Mouse (Mus musculus) embryonic facial prominence, embryonic 12.5 days (tissue): ENCODE data around the gene Macrod2. TPM values are rescaled to one million over a fixed set of nuclear protein-coding genes. Genes with fewer than 3 reads are reported as not detected.

Source experiments
- ATAC-seq: fragments of 200-750 bp; cut with Nextera tagmentation; 2 replicates; pipeline ENCODE4 v1.8.0; 2017; ENCODE audit not compliant: insufficient number of reproducible peaks, insufficient read depth, low FRiP score, low TSS enrichment
- H3K27ac ChIP-seq: fragments of 300-500 bp; sonication (generic); 2 replicates; pipeline ENCODE4 v1.5.1; 2016; ENCODE audit warnings: mild to moderate bottlenecking
- H3K27me3 ChIP-seq: fragments of 300-500 bp; sonication (generic); 2 replicates; pipeline ENCODE4 v1.6.1; 2016; ENCODE audit warnings: mild to moderate bottlenecking, moderate library complexity
- H3K36me3 ChIP-seq: fragments of 300-500 bp; sonication (generic); 2 replicates; pipeline ENCODE4 v1.6.1; 2016; ENCODE audit warnings: mild to moderate bottlenecking
- H3K4me1 ChIP-seq: fragments of 300-500 bp; sonication (generic); 2 replicates; pipeline ENCODE4 v1.6.1; 2016
- H3K4me2 ChIP-seq: fragments of 300-500 bp; sonication (generic); replicated peaks from 2 replicates; pipeline ENCODE4 v1.6.1; 2016; ENCODE audit warnings: mild to moderate bottlenecking, moderate library complexity
- H3K4me3 ChIP-seq: fragments of 300-500 bp; sonication (generic); 2 replicates; pipeline ENCODE4 v1.5.1; 2016; ENCODE audit warnings: mild to moderate bottlenecking
- H3K9ac ChIP-seq: fragments of 300-500 bp; sonication (generic); 2 replicates; pipeline ENCODE4 v1.6.1; 2016; ENCODE audit warnings: mild to moderate bottlenecking, moderate library complexity
- H3K9me3 ChIP-seq: fragments of 300-500 bp; sonication (generic); 2 replicates; pipeline ENCODE4 v1.6.1; 2016; ENCODE audit warnings: mild to moderate bottlenecking, moderate library complexity
- WGBS: fragments of 180-500 bp; shearing (Covaris S2); methylation state at CpG from one replicate; pipeline ENCODE4 v1.1.7; 2016; 5-methylcytosine and 5-hydroxymethylcytosine counted together
- polyA plus RNA-seq: library from polyadenylated mRNA; unstranded; fragments of >200 nt; fragmentation: Nextera tagmentation; extraction: Ambion mirVana; gene quantifications from 2 replicates; pipeline ENCODE4 v1.2.1, GENCODE M21; 2016

The Macrod2 gene
- polyA plus RNA-seq, 1 experiment from 2014 or later: 39.6 TPM

DNA sequence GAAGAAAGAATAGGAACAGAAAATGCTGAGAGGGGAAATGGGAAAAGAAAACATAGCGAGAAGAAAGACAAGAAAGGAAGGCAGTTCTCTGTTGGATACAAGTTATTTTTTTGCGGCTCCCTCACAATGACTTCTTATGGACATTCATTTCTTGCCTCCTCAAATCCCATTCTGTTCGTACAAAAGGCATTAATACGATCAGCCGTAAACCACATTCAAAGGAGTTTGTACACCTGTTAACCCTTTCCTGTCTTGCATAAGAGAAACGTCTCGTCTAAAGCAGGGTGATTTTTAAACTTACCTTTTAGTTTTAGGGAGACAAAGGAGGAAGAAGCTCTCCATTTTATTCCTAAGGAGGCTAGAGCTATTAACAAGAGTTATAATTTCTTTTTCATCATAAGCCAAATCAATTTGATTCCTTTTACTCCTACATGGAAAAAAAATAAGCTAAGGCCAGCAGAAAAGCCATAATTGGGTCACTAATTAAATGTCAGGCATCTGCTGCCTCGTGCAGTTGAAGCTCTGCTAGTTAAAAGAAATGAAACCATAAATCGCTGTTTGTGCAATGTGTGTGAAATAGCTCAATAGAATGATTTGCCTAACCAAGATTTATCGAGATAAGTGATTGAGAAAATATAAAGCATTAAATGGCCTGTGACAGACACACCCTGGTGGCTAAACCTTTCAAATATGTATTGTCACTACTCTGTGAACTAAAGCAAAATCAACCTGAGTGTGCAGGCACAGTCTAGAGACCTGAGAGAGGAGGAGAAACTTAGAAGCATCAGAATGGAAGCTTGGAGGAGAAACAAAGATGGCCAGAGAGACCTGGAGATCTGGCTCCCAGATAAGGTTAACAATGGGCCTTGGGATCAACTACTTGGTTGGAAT lies 1635.9 kb downstream of the Macrod2 start:
- no peaks in the 10 kb centered on the region for H3K9me3 ChIP-seq
- H3K27ac ChIP-seq: no peak overlapping the region
- H3K4me2 ChIP-seq: no peak overlapping the region
- WGBS: 51% methylated on average over 10 of the region's 10 CpGs
- no peak overlapping the region for H3K4me3 ChIP-seq
- H3K27me3 ChIP-seq: no peaks in the 10 kb centered on the region
- no peaks in the 10 kb centered on the region for H3K36me3 ChIP-seq
- no peak overlapping the region for H3K9ac ChIP-seq
- ATAC-seq: no peak
- no peaks in the 10 kb centered on the region for H3K4me1 ChIP-seq

DNA sequence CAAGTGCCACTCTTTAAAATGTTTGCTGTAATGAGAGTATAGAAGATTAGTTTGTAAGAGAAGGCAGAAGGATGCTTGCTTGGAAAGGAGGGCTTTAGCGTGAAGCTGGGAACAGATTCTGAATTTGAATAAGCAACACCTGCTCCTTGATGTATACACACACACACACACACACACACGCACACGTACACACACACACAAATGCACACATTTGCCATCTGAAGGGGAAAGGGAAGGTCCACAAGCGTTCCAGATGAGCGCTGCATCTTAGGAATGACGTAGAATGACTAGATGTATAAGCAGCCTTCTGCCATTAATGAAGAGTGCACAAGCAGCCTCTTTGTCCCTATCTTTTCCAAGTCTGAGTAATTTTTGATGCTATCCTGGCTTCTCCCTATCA lies 1660.5 kb downstream of the Macrod2 start:
- 90% methylated on average over 6 of the region's 6 CpGs for WGBS
- Histone ChIP-seq H3K9me3 (no peaks in the 10 kb centered on the region), H3K9ac (no peak overlapping the region), H3K4me3 (no peak overlapping the region), H3K27ac (no peak overlapping the region), H3K4me2 (no peak overlapping the region), H3K36me3 (no peaks in the 10 kb centered on the region), H3K27me3 (no peaks in the 10 kb centered on the region), H3K4me1 (peaks cover 8% of the 10 kb centered on the region)
- no peak for ATAC-seq

DNA sequence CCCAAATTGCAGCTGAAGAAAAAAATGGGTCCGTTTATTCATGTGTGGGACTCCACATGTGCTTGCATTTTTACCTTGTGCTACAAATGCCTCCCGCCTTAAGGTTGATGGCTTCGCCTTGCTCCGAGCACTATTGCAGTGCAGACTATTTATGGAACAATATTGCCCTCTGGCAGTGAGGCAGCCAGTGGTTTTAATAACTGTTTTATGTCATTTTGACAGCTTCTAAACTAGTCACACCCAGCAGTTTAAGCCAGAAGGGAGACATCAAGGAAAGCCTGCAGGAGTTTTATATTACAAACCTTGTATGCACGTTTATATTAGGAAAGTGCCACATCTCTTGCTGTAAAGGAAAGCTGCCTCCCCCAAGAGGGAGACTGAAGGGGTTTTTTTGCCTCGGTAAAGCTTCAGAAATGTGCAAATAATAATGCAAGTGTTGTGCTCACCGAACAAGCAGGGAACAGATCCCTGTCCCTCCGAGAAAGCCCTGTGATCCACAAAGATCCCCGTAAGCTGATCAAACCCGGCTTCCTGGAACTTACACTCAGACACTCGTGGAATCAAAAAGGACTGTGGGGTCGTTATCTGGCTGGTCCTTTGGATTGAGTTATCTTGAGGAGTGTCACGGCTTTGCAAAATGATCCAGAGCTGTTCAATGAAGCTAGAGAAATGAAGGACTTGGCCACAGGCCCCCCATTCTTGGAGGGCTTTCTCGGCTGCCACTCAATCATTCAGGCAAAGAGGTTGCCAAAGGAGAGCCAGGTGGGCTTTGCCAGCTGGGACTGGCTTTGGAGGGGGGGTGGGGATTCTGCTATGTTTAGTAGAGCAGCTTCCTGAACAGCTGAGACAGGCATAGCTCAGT lies 1663.0 kb downstream of the Macrod2 start:
- Histone ChIP-seq H3K4me3 (no peak overlapping the region), H3K27me3 (no peaks in the 10 kb centered on the region), H3K27ac (peak overlapping the region; percentile 59), H3K9ac (no peak overlapping the region), H3K36me3 (no peaks in the 10 kb centered on the region), H3K4me1 (peaks cover 8% of the 10 kb centered on the region), H3K9me3 (no peaks in the 10 kb centered on the region), H3K4me2 (peak overlapping the region; percentile 18)
- ATAC-seq: peak; percentile 74; the same call in 1 of the 2 replicates
- WGBS: 22% methylated on average over 14 of the region's 14 CpGs

DNA sequence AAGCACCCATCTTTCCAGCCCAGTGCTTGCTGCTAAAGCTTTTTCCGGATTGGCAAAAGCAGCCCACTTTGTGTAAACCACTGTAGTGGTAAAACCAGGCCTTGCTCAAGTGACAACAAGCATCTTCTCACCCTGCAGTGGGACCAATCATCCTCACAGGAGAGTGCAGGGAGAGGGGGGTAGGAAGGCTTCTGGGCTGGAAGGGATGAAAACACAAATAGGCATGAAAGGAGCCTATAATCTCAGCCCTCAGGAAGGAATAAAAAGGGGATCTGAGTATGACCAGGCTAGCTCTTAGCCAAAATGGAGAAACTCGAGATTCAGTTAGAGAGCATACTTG lies 1663.6 kb downstream of the Macrod2 start:
- H3K4me1 ChIP-seq: peaks cover 8% of the 10 kb centered on the region
- peak overlapping the region; percentile 18; the same call in 1 of the 2 replicates for H3K4me2 ChIP-seq
- no peak; the same call in 1 of the 2 replicates for ATAC-seq
- H3K9me3 ChIP-seq: no peaks in the 10 kb centered on the region
- H3K4me3 ChIP-seq: no peak overlapping the region
- WGBS: 39% methylated on average over 2 of the region's 2 CpGs
- no peaks in the 10 kb centered on the region for H3K27me3 ChIP-seq
- H3K9ac ChIP-seq: no peak overlapping the region
- peak overlapping the region; percentile 59 for H3K27ac ChIP-seq
- H3K36me3 ChIP-seq: no peaks in the 10 kb centered on the region

DNA sequence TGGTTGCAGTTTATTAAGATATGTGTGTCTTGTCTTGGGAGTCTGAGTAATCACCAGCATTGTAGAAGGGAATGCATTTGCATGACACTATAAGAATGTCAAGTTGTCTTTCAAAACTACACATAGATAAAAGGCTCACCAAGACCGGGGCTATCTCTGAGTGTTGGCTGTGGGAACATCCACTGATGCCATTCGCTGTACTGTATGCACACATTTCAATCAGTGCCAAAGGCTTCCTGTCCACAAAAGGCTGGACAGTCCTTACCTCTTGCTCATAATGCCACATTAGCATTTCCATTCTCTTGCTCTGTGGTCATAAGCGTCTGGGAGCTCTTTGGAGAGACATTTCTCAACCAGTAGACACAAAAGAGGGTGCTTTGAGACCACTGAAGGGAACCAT lies 1713.8 kb downstream of the Macrod2 start:
- Histone ChIP-seq H3K9me3 (no peaks in the 10 kb centered on the region), H3K9ac (no peak overlapping the region), H3K36me3 (no peaks in the 10 kb centered on the region), H3K27me3 (no peaks in the 10 kb centered on the region), H3K4me1 (no peaks in the 10 kb centered on the region), H3K4me2 (no peak overlapping the region), H3K4me3 (no peak overlapping the region), H3K27ac (no peak overlapping the region)
- 81% methylated on average over 3 of the region's 3 CpGs for WGBS
- no peak for ATAC-seq

DNA sequence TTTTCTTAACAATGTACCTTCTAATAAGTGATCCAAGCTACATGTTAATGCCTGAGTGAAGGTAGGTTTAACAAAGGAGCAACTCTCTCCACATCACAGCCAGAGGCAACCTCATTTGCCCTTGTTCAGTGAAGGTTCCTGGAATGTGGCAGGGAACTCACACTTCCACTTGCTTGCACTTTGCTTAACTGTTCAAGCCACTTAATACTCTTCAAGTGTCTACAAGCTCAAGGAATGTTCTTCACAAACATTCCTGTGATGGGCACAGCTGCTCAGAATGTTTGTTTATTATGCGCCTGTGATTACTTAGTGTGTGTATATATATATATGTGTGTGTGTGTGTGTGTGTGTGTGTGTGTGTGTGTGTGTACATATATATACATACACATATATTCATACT lies 1721.5 kb downstream of the Macrod2 start:
- H3K4me2 ChIP-seq: no peak overlapping the region
- H3K9ac ChIP-seq: no peak overlapping the region
- no peaks in the 10 kb centered on the region for H3K27me3 ChIP-seq
- H3K9me3 ChIP-seq: no peaks in the 10 kb centered on the region
- H3K27ac ChIP-seq: no peak overlapping the region
- no peak for ATAC-seq
- no peak overlapping the region for H3K4me3 ChIP-seq
- no peaks in the 10 kb centered on the region for H3K4me1 ChIP-seq
- no peaks in the 10 kb centered on the region for H3K36me3 ChIP-seq
- WGBS: 88% methylated on average over 1 of the region's 1 CpGs

DNA sequence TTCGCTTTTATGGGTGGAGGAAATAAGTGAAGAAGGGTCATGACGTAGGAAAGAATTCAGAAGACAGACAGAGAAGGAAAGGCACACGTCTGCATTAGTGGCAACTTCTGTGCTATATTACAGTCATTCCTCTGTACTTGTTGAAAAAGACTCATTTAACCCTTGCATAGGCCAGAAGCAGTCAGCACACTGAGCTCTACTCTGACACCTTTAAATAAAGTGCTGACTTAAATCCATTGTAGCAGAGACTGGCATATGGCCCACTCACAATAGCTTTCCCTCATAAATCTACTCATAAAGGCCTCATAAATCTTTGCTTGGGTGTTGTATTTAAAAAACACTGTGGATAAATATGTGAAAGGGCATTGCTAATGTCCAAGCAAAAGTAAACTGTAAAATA lies 1733.0 kb downstream of the Macrod2 start:
- H3K4me2 ChIP-seq: no peak overlapping the region
- H3K27me3 ChIP-seq: no peaks in the 10 kb centered on the region
- WGBS: 68% methylated on average over 3 of the region's 3 CpGs
- H3K4me3 ChIP-seq: no peak overlapping the region
- no peak overlapping the region for H3K27ac ChIP-seq
- H3K9me3 ChIP-seq: no peaks in the 10 kb centered on the region
- no peak for ATAC-seq
- H3K9ac ChIP-seq: no peak overlapping the region
- H3K4me1 ChIP-seq: no peaks in the 10 kb centered on the region
- H3K36me3 ChIP-seq: no peaks in the 10 kb centered on the region

DNA sequence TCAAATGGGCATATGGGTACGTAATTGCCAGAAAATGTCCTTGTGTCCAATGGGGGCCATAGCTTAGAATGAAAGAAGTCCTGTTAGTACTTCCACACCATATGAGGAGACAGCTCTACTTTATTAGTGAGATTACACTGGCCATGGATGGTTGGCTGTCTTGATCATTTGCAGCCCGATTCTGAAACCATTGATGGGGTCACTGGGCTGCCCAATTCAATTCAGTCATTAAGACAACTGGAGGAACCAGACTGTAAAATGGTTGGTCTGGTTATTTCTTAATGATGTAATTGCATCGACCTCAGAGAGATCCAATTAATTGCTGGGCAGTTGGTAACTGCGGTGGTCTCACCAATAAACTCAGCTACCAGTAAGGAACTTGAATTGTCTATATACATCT lies 1734.1 kb downstream of the Macrod2 start:
- no peaks in the 10 kb centered on the region for H3K27me3 ChIP-seq
- H3K4me1 ChIP-seq: no peaks in the 10 kb centered on the region
- H3K27ac ChIP-seq: no peak overlapping the region
- 85% methylated on average over 4 of the region's 4 CpGs for WGBS
- no peak overlapping the region for H3K9ac ChIP-seq
- H3K36me3 ChIP-seq: no peaks in the 10 kb centered on the region
- no peak overlapping the region for H3K4me2 ChIP-seq
- no peak overlapping the region for H3K4me3 ChIP-seq
- ATAC-seq: no peak
- H3K9me3 ChIP-seq: no peaks in the 10 kb centered on the region

DNA sequence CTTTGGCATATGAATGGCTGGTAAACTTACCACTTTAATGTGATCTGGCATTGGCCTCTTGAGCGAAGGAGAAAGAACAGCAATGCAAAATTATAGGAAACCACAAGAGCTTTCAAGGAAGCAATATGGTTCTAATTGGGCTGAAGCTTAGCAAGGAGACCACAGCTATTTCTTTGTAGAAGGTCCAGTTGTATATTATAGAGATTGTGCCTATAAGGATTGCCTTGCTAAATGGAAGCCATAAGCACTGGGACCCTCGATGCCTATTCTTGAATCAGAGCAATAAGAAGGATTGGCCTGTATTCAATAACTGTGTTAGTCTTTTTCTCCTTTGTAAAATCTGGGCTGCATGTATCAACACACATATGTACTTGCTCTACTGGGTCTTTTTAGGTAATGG lies 1754.2 kb downstream of the Macrod2 start:
- H3K9ac ChIP-seq: no peak overlapping the region
- H3K4me1 ChIP-seq: no peaks in the 10 kb centered on the region
- 61% methylated on average over 2 of the region's 2 CpGs for WGBS
- ATAC-seq: no peak
- H3K4me2 ChIP-seq: no peak overlapping the region
- H3K27ac ChIP-seq: no peak overlapping the region
- no peaks in the 10 kb centered on the region for H3K9me3 ChIP-seq
- H3K4me3 ChIP-seq: no peak overlapping the region
- H3K36me3 ChIP-seq: no peaks in the 10 kb centered on the region
- no peaks in the 10 kb centered on the region for H3K27me3 ChIP-seq

DNA sequence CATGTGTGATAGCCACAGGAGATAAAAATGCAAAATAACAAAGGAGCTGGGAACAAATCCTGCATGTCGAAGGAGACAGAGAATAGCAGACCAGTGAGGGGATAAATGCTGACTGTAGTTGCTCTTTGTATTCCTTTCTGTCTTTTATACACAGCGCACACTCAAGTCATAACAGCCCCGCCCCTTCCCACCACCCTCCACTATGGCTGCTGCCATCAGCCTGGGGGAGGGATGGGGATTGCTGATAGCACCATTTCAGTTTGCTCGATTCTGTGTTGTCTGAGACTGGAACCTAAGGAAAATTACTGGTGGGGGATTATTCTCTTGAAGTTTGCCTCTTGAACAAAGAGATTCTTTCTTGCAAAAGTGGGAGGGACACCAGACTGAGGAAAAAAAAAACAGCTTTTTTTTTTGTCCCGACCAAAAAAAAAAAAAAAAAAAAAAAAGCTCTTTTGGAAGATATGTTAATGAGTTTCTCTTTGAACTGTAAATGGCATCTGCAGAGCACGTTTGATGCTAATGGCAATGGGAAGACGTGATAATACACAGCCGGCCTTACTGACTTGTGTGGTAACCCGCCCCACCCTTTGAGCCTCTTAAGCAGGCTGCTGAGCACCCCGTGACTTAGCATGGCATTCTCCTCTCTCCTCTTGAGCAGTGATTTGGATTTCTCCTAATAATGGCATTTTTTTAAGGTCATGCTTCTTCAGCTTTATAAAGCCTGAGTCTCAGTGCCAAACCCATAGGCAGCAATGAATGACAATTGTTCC lies 1768.6 kb downstream of the Macrod2 start:
- ATAC-seq: no peak
- H3K27me3 ChIP-seq: no peaks in the 10 kb centered on the region
- no peaks in the 10 kb centered on the region for H3K36me3 ChIP-seq
- WGBS: 37% methylated on average over 10 of the region's 10 CpGs
- 0 out of 2 replicates have a peak, but pooled peaks cover 8% of the 10 kb centered on the region for H3K4me1 ChIP-seq
- no peak overlapping the region for H3K9ac ChIP-seq
- H3K4me2 ChIP-seq: no peak overlapping the region
- H3K4me3 ChIP-seq: no peak overlapping the region
- no peaks in the 10 kb centered on the region for H3K9me3 ChIP-seq
- H3K27ac ChIP-seq: no peak overlapping the region

DNA sequence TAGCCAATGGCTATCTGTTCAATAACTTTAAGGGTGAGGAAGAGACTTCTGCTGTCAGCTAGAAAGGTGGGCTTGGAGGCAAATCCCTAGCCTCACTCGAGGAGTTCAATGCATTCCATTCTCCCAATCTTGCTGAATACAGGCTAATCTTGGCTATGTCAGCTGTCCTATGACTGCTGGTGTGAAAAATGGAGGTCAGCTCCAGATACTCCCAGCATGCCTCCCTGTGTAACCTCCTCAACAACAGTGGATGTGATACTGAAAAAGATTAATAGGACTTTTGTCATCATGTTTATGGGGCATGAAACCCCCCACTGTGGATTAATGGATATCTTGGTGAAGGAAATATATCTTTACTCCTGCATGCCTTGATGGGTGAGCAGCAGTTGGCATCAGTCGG lies 1774.5 kb downstream of the Macrod2 start:
- no peaks in the 10 kb centered on the region for H3K9me3 ChIP-seq
- no peak for ATAC-seq
- no peak overlapping the region for H3K4me3 ChIP-seq
- H3K36me3 ChIP-seq: no peaks in the 10 kb centered on the region
- H3K4me1 ChIP-seq: no peaks in the 10 kb centered on the region
- no peak overlapping the region for H3K4me2 ChIP-seq
- H3K9ac ChIP-seq: no peak overlapping the region
- no peaks in the 10 kb centered on the region for H3K27me3 ChIP-seq
- H3K27ac ChIP-seq: no peak overlapping the region
- WGBS: 83% methylated on average over 2 of the region's 2 CpGs
